Mouse (Mus musculus) hindbrain, embryonic 13.5 days (tissue): Measurements from ENCODE around the gene Sh3bgr. TPM values are rescaled to one million over a fixed set of nuclear protein-coding genes. Genes with fewer than 3 reads are reported as not detected.

Experiments used
- ATAC-seq: fragments of 200-750 bp; cut with Nextera tagmentation; 2 replicates; pipeline ENCODE4 v1.8.0; 2017; ENCODE audit warnings: moderate TSS enrichment; ENCODE audit not compliant: low FRiP score
- H3K27ac ChIP-seq: fragments of 300-500 bp; sonication (generic); 2 replicates; pipeline ENCODE4 v1.5.1; 2015; ENCODE audit warnings: inconsistent platforms, mild to moderate bottlenecking, moderate library complexity
- H3K27me3 ChIP-seq: fragments of 300-500 bp; sonication (generic); 2 replicates; pipeline ENCODE4 v1.6.1; 2015; ENCODE audit warnings: mild to moderate bottlenecking, inconsistent platforms
- H3K36me3 ChIP-seq: fragments of 300-500 bp; sonication (generic); 2 replicates; pipeline ENCODE4 v1.6.1; 2015; ENCODE audit warnings: mild to moderate bottlenecking, inconsistent platforms
- H3K4me1 ChIP-seq: fragments of 300-500 bp; sonication (generic); replicated peaks from 2 replicates; pipeline ENCODE4 v1.6.1; 2015; ENCODE audit warnings: inconsistent platforms
- H3K4me2 ChIP-seq: fragments of 300-500 bp; sonication (generic); 2 replicates; pipeline ENCODE4 v1.6.1; 2015; ENCODE audit warnings: inconsistent platforms, mild to moderate bottlenecking, moderate library complexity
- H3K4me3 ChIP-seq: fragments of 300-500 bp; sonication (generic); 2 replicates; pipeline ENCODE4 v1.5.1; 2015; ENCODE audit warnings: mild to moderate bottlenecking, inconsistent platforms
- H3K9ac ChIP-seq: fragments of 300-500 bp; sonication (generic); 2 replicates; pipeline ENCODE4 v1.6.1; 2015; ENCODE audit warnings: mild to moderate bottlenecking, inconsistent platforms
- H3K9me3 ChIP-seq: fragments of 300-500 bp; sonication (generic); 2 replicates; pipeline ENCODE4 v1.6.1; 2016; ENCODE audit warnings: inconsistent platforms
- WGBS: fragments of 180-500 bp; shearing (Covaris S2); methylation state at CpG from one replicate; pipeline ENCODE4 v1.1.7; 2015; 5-methylcytosine and 5-hydroxymethylcytosine counted together
- polyA plus RNA-seq: library from polyadenylated mRNA; unstranded; fragments of >200 nt; fragmentation: Nextera tagmentation; extraction: Ambion mirVana; gene quantifications from 2 replicates; pipeline ENCODE4 v1.2.1, GENCODE M21; 2015

The Sh3bgr gene
- 1.6 and 2.9 TPM in 2 replicates for polyA plus RNA-seq

- ATAC-seq = peak; percentile 59
- H3K36me3 ChIP-seq = no peaks in the 10 kb centered on the region
- no peaks in the 10 kb centered on the region for H3K27me3 ChIP-seq
- WGBS = 9% methylated on average over 20 of the region's 20 CpGs
- H3K27ac ChIP-seq = no peak within 1 kb of the TSS
- no peaks in the 10 kb centered on the region for H3K9me3 ChIP-seq
- peaks cover 14% of the 10 kb centered on the region for H3K4me1 ChIP-seq
- peak within 1 kb of the TSS; percentile 3; the same call in 1 of the 2 replicates for H3K9ac ChIP-seq
- H3K4me2 ChIP-seq = peak within 1 kb of the TSS; percentile 49
- peak within 1 kb of the TSS; percentile 13; the same call in 1 of the 2 replicates for H3K4me3 ChIP-seq
These were observed at the start of gene Sh3bgr for GRCm38 (mm10) chr16:96199913-96200701. Gene Sh3bgr (plus strand): TSS chr16:96200450.

- peaks cover 39% of the 10 kb centered on the region for H3K36me3 ChIP-seq
- peaks cover 30% of the 10 kb centered on the region for H3K4me1 ChIP-seq
- peak overlapping the region; percentile 29; the same call in 1 of the 2 replicates for H3K9ac ChIP-seq
- no peaks in the 10 kb centered on the region for H3K27me3 ChIP-seq
- no peaks in the 10 kb centered on the region for H3K9me3 ChIP-seq
- WGBS = 76% methylated on average over 4 of the region's 4 CpGs
- H3K4me2 ChIP-seq = no peak overlapping the region
- H3K4me3 ChIP-seq = no peak overlapping the region
- ATAC-seq = no peak
- no peak overlapping the region for H3K27ac ChIP-seq
These were observed 49.3 kb upstream of the Sh3bgr start for GRCm38 (mm10) chr16:96150995-96151394.

- Histone ChIP-seq H3K4me2 (no peak overlapping the region), H3K27me3 (no peaks in the 10 kb centered on the region), H3K9me3 (no peaks in the 10 kb centered on the region), H3K9ac (no peak overlapping the region; the same call in 1 of the 2 replicates), H3K27ac (no peak overlapping the region), H3K4me1 (peaks cover 24% of the 10 kb centered on the region), H3K36me3 (peaks cover 42% of the 10 kb centered on the region), H3K4me3 (no peak overlapping the region)
- 23% methylated on average over 9 of the region's 9 CpGs for WGBS
- peak; percentile 55; the same call in 1 of the 2 replicates for ATAC-seq
These were observed 48.7 kb upstream of the Sh3bgr start for GRCm38 (mm10) chr16:96151551-96151950.

GRCm38 (mm10) chr16:96154476-96154875 is 45.8 kb upstream of the Sh3bgr start:
- WGBS = 95% methylated on average over 2 of the region's 2 CpGs

GRCm38 (mm10) chr16:96156019-96156418 is 44.2 kb upstream of the Sh3bgr start:
- ATAC-seq = no peak
- H3K4me3 ChIP-seq = no peak overlapping the region
- no peak overlapping the region for H3K9ac ChIP-seq
- no peaks in the 10 kb centered on the region for H3K9me3 ChIP-seq
- 93% methylated on average over 8 of the region's 8 CpGs for WGBS
- H3K4me2 ChIP-seq = no peak overlapping the region
- H3K36me3 ChIP-seq = peaks cover 50% of the 10 kb centered on the region
- H3K4me1 ChIP-seq = peaks cover 34% of the 10 kb centered on the region
- no peaks in the 10 kb centered on the region for H3K27me3 ChIP-seq
- no peak overlapping the region for H3K27ac ChIP-seq

More at GRCm38 (mm10) chr16:96154476-96154875, 45.8 kb upstream of the Sh3bgr start:
- H3K4me3 ChIP-seq = no peak overlapping the region
- no peak overlapping the region for H3K4me2 ChIP-seq
- H3K4me1 ChIP-seq = peaks cover 28% of the 10 kb centered on the region
- no peaks in the 10 kb centered on the region for H3K27me3 ChIP-seq
- H3K36me3 ChIP-seq = peaks cover 50% of the 10 kb centered on the region
- no peaks in the 10 kb centered on the region for H3K9me3 ChIP-seq
- ATAC-seq = no peak
- H3K9ac ChIP-seq = no peak overlapping the region
- H3K27ac ChIP-seq = no peak overlapping the region

GRCm38 (mm10) chr16:96157171-96157570 is 43.1 kb upstream of the Sh3bgr start:
- H3K4me3 ChIP-seq = no peak overlapping the region
- H3K9me3 ChIP-seq = no peaks in the 10 kb centered on the region
- 88% methylated on average over 11 of the region's 11 CpGs for WGBS
- ATAC-seq = no peak
- peaks cover 49% of the 10 kb centered on the region for H3K36me3 ChIP-seq
- H3K4me2 ChIP-seq = no peak overlapping the region
- H3K9ac ChIP-seq = no peak overlapping the region
- no peaks in the 10 kb centered on the region for H3K27me3 ChIP-seq
- 0 out of 2 replicates have a peak overlapping the region, but pooled peaks have one; percentile 26 for H3K27ac ChIP-seq
- H3K4me1 ChIP-seq = peaks cover 31% of the 10 kb centered on the region

- 58% methylated on average over 12 of the region's 12 CpGs for WGBS
- no peaks in the 10 kb centered on the region for H3K9me3 ChIP-seq
- no peaks in the 10 kb centered on the region for H3K27me3 ChIP-seq
- ATAC-seq = no peak
- peak overlapping the region; percentile 78 for H3K9ac ChIP-seq
- peak overlapping the region; percentile 69; the same call in 1 of the 2 replicates for H3K27ac ChIP-seq
- peak overlapping the region; percentile 74 for H3K4me2 ChIP-seq
- peaks cover 31% of the 10 kb centered on the region for H3K4me1 ChIP-seq
- peak overlapping the region; percentile 46 for H3K4me3 ChIP-seq
- H3K36me3 ChIP-seq = peaks cover 34% of the 10 kb centered on the region
These were observed 41.7 kb upstream of the Sh3bgr start for GRCm38 (mm10) chr16:96158511-96159080.

- under 1% methylated on average over 67 of the region's 67 CpGs for WGBS
These were observed 41.0 kb upstream of the Sh3bgr start for GRCm38 (mm10) chr16:96159091-96159731.

GRCm38 (mm10) chr16:96159794-96160346 is 40.4 kb upstream of the Sh3bgr start:
- Histone ChIP-seq H3K9ac (peak overlapping the region; percentile 78), H3K36me3 (peaks cover 22% of the 10 kb centered on the region), H3K9me3 (no peaks in the 10 kb centered on the region), H3K27me3 (no peaks in the 10 kb centered on the region), H3K4me2 (peak overlapping the region; percentile 74), H3K27ac (peak overlapping the region; percentile 69; the same call in 1 of the 2 replicates), H3K4me3 (peak overlapping the region; percentile 46), H3K4me1 (peaks cover 31% of the 10 kb centered on the region)
- 0 out of 2 replicates have a peak, but pooled peaks have one; percentile 12 for ATAC-seq
- 86% methylated on average over 20 of the region's 20 CpGs for WGBS

More at GRCm38 (mm10) chr16:96159091-96159731, 41.0 kb upstream of the Sh3bgr start:
- Histone ChIP-seq H3K9me3 (no peaks in the 10 kb centered on the region), H3K9ac (peak overlapping the region; percentile 78), H3K27ac (peak overlapping the region; percentile 69), H3K4me3 (peak overlapping the region; percentile 46), H3K4me1 (peaks cover 31% of the 10 kb centered on the region), H3K27me3 (no peaks in the 10 kb centered on the region), H3K36me3 (peaks cover 28% of the 10 kb centered on the region), H3K4me2 (peak overlapping the region; percentile 74)
- peak; percentile 73 for ATAC-seq

GRCm38 (mm10) chr16:96160927-96161326 is 39.3 kb upstream of the Sh3bgr start:
- Histone ChIP-seq H3K27ac (no peak overlapping the region), H3K4me2 (no peak overlapping the region), H3K27me3 (no peaks in the 10 kb centered on the region), H3K9me3 (no peaks in the 10 kb centered on the region), H3K36me3 (peaks cover 12% of the 10 kb centered on the region), H3K4me3 (no peak overlapping the region), H3K4me1 (peaks cover 31% of the 10 kb centered on the region), H3K9ac (no peak overlapping the region)
- WGBS = 91% methylated on average over 1 of the region's 1 CpGs
- ATAC-seq = no peak

GRCm38 (mm10) chr16:96161336-96161735 is 38.9 kb upstream of the Sh3bgr start:
- Histone ChIP-seq H3K9me3 (no peaks in the 10 kb centered on the region), H3K4me1 (peaks cover 31% of the 10 kb centered on the region), H3K9ac (no peak overlapping the region), H3K27me3 (no peaks in the 10 kb centered on the region), H3K36me3 (peaks cover 8% of the 10 kb centered on the region; the same call in 1 of the 2 replicates), H3K4me3 (no peak overlapping the region), H3K27ac (no peak overlapping the region), H3K4me2 (no peak overlapping the region)
- 91% methylated on average over 4 of the region's 4 CpGs for WGBS
- no peak for ATAC-seq
